Mouse (Mus musculus) liver, postnatal 0 days (tissue): ENCODE data around the gene 5330417C22Rik.

ENCODE experiments used
- CTCF ChIP-seq: sonication (generic); IDR thresholded peaks from 2 replicates; pipeline ENCODE4 v1.5.1; 2016; ENCODE audit warnings: antibody characterized with exemption, low read depth
- EP300 ChIP-seq: IDR thresholded peaks from 2 replicates; pipeline ENCODE4 v1.6.1; 2016; ENCODE audit warnings: antibody characterized with exemption, low read depth, mild to moderate bottlenecking

- TF ChIP-seq CTCF (no peak), EP300 (no peak)
Measured at GRCm38 (mm10) chr3:108415831-108416223, 120.5 kb downstream of the 5330417C22Rik start.
